Mouse (Mus musculus) ES-E14 (cell line): ENCODE measurements around the gene Acsf2.

Experiments
- CHD2 ChIP-seq: IDR thresholded peaks from 2 replicates; pipeline ENCODE4 v1.6.1; 2014; ENCODE audit warnings: mild to moderate bottlenecking, low read depth, low read length, inconsistent platforms
- HCFC1 ChIP-seq: IDR thresholded peaks from 2 replicates; pipeline ENCODE4 v1.6.1; 2012; ENCODE audit warnings: low read length, inconsistent platforms, borderline replicate concordance; ENCODE audit not compliant: insufficient read depth
- ZNF384 ChIP-seq: IDR thresholded peaks from 2 replicates; pipeline ENCODE4 v1.6.1; 2012; ENCODE audit warnings: low read depth, low read length, inconsistent platforms

DNA sequence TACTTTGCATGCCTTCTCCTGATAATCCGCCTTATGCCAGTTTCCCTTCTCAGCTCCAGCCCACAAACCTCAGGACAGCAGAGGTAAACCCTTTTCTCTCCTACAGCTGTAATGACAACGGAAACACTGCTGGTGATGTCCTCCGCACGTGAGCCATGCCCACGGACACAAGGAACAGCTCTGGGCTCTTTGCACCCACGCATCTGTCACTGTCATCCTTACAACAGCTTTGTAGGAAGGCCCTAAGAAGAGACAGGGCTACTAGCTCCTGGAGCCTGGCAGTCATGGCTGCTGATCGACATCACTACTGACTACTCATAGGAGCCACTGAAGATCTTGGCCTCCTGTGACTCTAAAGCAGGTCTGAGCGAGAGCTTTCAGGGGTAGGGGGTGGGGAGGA is 68.5 kb downstream of the Acsf2 start:
- TF ChIP-seq CHD2 = no peak
- no peak for TF ChIP-seq HCFC1
- TF ChIP-seq ZNF384 = no peak
